Mouse (Mus musculus) embryonic stem cell, embryonic (primary cell): Measurements from ENCODE around the gene Il25.

Experiments used
- CTCF ChIA-PET, 4 experiments: fragments of 300-600 bp in 2 of 4; fragments of 350-600 bp in 2 of 4; sonication (Branson Sonifier 250); formaldehyde crosslinking; loops; one replicate each; lab custom pipeline; 2022; ENCODE audit warnings: inconsistent platforms in 2 of 4; lab: Charles Lee
- POLR2A ChIA-PET, 4 experiments: fragments of 300-600 bp in 2 of 4; fragments of 350-600 bp in 2 of 4; sonication (Branson Sonifier 250); formaldehyde crosslinking; loops; one replicate each; lab custom pipeline; 2022; ENCODE audit warnings: antibody characterized with exemption in 4 of 4, inconsistent platforms in 1 of 4; lab: Charles Lee

The Il25 gene

DNA sequence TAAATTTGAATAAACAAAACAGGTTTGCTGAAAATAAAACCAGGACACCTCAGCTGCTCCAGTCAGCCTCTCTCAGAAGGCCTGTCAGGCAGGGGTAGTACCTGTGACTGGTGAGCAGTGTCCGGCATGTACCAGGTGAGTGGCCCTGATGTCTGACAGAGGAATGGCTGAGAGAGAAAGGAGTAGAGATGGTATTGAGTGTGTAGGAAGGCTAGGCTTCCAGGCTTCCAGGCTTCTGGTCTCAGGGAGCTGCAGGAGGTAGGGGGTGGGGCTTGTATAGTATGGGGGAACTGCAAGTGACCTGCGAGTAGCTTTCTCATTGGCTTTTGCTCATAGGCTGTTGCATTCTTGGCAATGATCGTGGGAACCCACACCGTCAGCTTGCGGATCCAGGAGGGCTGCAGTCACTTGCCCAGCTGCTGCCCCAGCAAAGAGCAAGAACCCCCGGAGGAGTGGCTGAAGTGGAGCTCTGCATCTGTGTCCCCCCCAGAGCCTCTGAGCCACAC lies at the start of gene Il25:
Gene Il25 (plus strand): TSS at position 51 of the 506 bp plus-strand sequence.
- POLR2A ChIA-PET = interaction anchor here in 2 of 4 experiments (0.6 to 1.9 kb wide), 4 partner anchors 13 to 37 kb away, joined by 3 to 7 read pairs (median 4); no protein-coding TSS in a partner anchor
- CTCF ChIA-PET = interaction anchor here in 3 of 4 experiments (0.6 to 1.4 kb wide), 3 partner anchors 67 to 360 kb away, joined by 3 to 6 read pairs (median 4); no protein-coding TSS in a partner anchor

DNA sequence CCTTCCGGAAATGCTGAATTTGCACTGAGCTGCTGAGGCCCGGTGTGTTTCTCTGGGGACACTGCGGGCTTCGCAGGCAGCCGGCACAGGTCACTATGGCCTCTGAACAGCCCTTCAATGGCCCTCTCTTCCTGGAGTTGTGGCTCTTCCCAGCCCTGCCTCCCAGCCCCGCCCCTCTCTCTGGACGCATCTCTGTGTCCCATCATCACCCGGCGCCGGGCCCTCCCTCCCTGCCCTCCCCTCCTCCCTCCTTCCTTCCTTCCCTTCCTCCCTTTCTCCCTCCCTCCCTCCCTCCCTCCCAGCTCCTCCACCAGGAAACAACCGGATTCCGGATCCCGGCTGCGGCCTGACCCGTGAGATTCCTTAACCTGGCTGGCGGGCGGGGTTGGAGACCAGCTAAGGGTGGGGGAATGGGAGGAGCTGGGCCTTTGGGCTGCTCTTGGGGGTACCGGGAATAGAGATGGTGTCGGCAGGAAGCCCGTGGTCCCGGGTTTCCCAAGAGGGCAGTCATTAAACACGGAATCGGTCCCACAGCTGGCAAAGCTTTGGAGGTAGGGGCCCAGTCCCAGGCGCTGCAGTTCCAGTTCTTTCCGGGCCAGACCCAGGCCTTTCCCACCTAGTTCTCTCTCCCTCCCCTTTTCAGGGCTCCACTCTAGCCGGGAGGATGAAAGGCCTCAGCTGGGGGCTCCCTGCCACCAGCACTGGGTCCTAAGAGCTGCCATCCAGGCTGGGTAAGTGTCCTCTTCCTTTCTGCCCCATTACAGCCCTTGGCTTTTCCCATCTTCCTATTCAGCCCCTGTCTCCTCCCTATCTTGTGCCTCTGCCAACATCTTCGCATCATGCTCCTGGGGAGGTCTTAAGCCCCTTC lies 49.1 kb upstream of the Il25 start, which contains the start of the genes Bcl2l2 and Gm20521:
Gene Bcl2l2 (plus strand): TSS at position 224 of the 868 bp plus-strand sequence.
Gene Gm20521 (plus strand): TSS at position 288 of the 868 bp plus-strand sequence.
- ChIA-PET POLR2A (interaction anchor here in 3 of 4 experiments (0.6 to 5.3 kb wide), 25 partner anchors 10 to 708 kb away, joined by 3 to 66 read pairs (median 3); partner anchors contain the start of genes Efs (in 3 of the 3), Ngdn (in 2 of the 3), Prmt5 (in 1 of the 3) and Psme2 (in 1 of the 3)), CTCF (interaction anchor here in 3 of 4 experiments (0.5 to 2.0 kb wide), 9 partner anchors 10 to 232 kb away, joined by 3 to 7 read pairs (median 4); partner anchors contain the start of gene Ngdn (in 1 of the 3))

DNA sequence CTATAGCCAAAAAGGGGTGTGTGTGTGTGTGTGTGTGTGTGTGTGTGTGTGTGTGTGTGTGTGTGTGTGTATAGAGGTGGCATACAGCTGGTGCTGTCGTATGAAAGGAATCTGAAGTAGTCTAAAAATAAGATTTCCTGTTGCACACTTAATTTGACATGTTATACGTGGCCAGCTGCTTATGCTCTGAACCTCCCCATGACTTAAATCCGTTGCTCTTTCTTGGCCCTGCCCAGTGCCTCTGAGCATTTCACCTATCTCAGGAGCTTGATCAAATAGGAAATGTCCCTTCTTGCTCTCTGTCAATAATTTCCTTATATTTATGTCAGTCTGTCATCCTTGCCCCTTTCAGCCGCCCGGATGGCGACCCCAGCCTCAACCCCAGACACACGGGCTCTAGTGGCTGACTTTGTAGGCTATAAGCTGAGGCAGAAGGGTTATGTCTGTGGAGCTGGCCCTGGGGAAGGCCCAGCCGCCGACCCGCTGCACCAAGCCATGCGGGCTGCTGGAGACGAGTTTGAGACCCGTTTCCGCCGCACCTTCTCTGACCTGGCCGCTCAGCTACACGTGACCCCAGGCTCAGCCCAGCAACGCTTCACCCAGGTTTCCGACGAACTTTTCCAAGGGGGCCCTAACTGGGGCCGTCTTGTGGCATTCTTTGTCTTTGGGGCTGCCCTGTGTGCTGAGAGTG lies 48.3 kb upstream of the Il25 start:
- ChIA-PET CTCF (interaction anchor here in 2 of 4 experiments (0.6 to 2.0 kb wide), 3 partner anchors 127 to 233 kb away, joined by 3 to 7 read pairs (median 6); partner anchors contain the start of gene Ngdn (in 1 of the 2)), POLR2A (interaction anchor here (0.6 to 5.3 kb wide), 17 partner anchors 9 to 210 kb away, joined by 3 to 66 read pairs (median 5); partner anchors contain the start of genes Efs (in 3 of the 4), Ngdn (in 2 of the 4), Slc22a17 (in 1 of the 4) and Thtpa (in 1 of the 4))

DNA sequence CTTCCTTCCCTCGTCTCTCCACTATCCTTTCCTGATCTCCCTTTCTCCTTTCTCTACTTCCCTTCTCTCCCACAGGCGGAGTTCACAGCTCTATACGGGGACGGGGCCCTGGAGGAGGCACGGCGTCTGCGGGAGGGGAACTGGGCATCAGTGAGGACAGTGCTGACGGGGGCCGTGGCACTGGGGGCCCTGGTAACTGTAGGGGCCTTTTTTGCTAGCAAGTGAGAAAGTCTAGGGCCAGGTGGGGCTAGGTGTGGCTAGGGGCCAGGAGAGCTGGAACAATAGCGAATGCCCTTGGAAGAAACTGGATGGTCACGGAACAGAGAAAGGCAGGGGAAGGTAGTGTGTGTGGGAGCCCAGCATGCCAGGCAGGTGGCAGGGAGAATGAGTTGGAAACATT lies 47.2 kb upstream of the Il25 start:
- ChIA-PET CTCF (interaction anchor here in 1 of 4 experiments (1.0 to 1.1 kb wide), 2 partner anchors 142 to 209 kb away, joined by 3 read pairs; partner anchors contain the start of gene Thtpa), POLR2A (interaction anchor here (0.8 to 5.3 kb wide), 10 partner anchors 9 to 156 kb away, joined by 3 to 66 read pairs (median 5); partner anchors contain the start of genes Efs (in 2 of the 4) and Ngdn (in 1 of the 4))

DNA sequence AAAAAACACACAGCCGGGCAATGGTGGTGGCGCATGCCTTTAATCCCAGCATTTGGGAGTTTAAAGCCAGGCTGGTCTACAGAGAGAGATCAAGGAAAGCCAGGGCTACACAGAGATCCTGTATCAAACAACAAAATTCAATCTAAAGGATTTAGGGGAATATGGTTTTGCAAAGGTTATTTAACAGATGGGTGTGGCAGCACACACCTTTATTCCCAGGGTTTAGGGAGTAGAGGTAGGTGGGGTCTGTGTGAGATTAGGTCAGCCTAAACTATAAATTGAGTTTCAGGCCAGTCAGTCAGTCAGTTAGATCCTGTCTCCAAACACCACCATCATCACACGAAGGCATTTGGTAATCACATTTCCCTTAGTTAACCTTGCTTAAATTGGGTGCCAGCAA lies 40.3 kb upstream of the Il25 start, which contains the start of gene Pabpn1:
Gene Pabpn1 (plus strand): TSS at position 301 of the 400 bp plus-strand sequence.
- ChIA-PET CTCF (no interaction called here), POLR2A (interaction anchor here in 3 of 4 experiments (0.9 to 7.4 kb wide), 6 partner anchors 9 to 221 kb away, joined by 3 to 52 read pairs (median 4); partner anchors contain the start of genes Bcl2l2 (in 1 of the 3) and Gm20521 (in 1 of the 3))

- POLR2A ChIA-PET = interaction anchor here (0.6 to 7.4 kb wide), 45 partner anchors 9 to 691 kb away, joined by 3 to 66 read pairs (median 5); partner anchors contain the start of genes Bcl2l2 (in 3 of the 4), Efs (in 3 of the 4), Gm20521 (in 3 of the 4) and Ngdn (in 3 of the 4)
- CTCF ChIA-PET = interaction anchor here (0.5 to 1.8 kb wide), 9 partner anchors 10 to 122 kb away, joined by 3 to 10 read pairs (median 3); partner anchors contain the start of genes Ngdn (in 2 of the 4), Bcl2l2 (in 1 of the 4), Cmtm5 (in 1 of the 4) and Gm20521 (in 1 of the 4)
Observed at GRCm38 (mm10) chr14:54893651-54894181, 38.8 kb upstream of the Il25 start.

DNA sequence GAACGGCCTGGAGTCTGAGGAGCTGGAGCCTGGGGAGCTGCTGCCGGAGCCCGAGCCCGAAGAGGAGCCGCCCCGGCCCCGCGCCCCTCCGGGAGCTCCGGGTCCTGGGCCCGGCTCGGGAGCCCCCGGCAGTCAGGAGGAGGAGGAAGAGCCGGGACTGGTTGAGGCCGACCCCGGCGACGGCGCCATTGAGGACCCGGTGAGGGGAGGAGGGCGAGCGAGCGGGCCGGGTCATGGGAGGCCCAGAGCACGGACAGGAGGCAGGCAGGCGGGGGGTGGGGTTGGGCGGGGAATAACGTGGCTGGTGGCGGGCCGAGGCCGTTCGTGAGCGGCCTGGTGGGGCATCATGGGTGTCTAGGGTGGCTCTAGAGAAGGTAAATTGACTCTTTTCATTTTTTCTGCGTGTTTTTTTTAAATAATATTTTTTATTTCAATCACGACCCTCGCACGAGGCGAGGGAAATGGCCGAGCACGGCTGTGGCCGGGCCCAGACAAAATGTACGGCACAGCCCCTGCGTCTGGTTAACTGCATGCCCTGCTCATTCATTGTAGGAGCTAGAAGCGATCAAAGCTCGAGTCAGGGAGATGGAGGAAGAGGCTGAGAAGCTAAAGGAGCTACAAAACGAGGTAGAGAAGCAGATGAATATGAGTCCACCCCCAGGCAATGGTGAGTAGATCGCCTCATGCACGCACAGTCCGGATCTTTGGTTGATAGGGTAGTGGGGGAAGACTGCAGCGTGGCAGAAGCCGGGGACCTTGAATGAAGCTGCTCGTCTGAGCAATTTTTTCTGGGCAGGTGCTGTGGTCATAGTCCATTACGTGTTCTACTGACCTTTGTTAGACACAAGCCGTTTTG lies 38.0 kb upstream of the Il25 start:
- ChIA-PET CTCF (interaction anchor here in 3 of 4 experiments (0.5 to 1.8 kb wide), 8 partner anchors 11 to 121 kb away, joined by 3 to 10 read pairs (median 3); partner anchors contain the start of genes Ngdn (in 2 of the 3), Bcl2l2 (in 1 of the 3), Cmtm5 (in 1 of the 3) and Gm20521 (in 1 of the 3)), POLR2A (interaction anchor here (0.6 to 7.4 kb wide), 54 partner anchors 8 to 691 kb away, joined by 3 to 66 read pairs (median 5); partner anchors contain the start of genes Efs (in 3 of the 4), Ngdn (in 3 of the 4), Ppp1r3e (in 3 of the 4) and Bcl2l2 (in 2 of the 4))

GRCm38 (mm10) chr14:54897445-54897844 lies 35.0 kb upstream of the Il25 start:
- ChIA-PET CTCF (no interaction called here), POLR2A (interaction anchor here in 2 of 4 experiments (1.0 to 7.4 kb wide), 8 partner anchors 12 to 118 kb away, joined by 3 to 66 read pairs (median 20); partner anchors contain the start of genes Bcl2l2 (in 2 of the 2), Efs (in 2 of the 2), Gm20521 (in 2 of the 2) and Slc22a17 (in 2 of the 2))

DNA sequence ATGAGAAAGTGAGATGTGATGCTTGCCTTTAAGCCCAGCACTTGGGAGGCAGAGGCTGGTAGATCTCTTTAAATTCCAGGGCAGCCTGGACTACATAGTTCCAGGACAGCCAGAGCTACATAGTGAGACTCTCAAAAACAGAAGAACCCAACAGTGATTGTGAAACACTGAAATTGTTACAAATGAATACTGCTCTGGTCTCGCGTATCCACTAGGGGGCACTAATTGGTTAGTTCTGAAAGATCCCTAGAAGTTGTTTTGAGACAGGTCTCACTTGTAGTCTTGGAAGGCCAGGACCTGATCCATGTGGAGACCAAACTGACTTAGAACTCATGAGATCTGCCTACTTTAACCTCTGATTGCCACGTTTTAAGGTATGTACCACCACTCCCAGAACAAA lies 32.1 kb upstream of the Il25 start:
- ChIA-PET CTCF (interaction anchor here (0.6 to 1.1 kb wide), 9 partner anchors 17 to 261 kb away, joined by 3 to 7 read pairs (median 4); partner anchors contain the start of genes Ngdn (in 2 of the 4), Bcl2l2 (in 1 of the 4) and Gm20521 (in 1 of the 4)), POLR2A (interaction anchor here in 3 of 4 experiments (0.6 to 7.1 kb wide), 10 partner anchors 10 to 115 kb away, joined by 3 to 47 read pairs (median 4); partner anchors contain the start of genes Bcl2l2 (in 1 of the 3), Gm20521 (in 1 of the 3) and Ngdn (in 1 of the 3))

- CTCF ChIA-PET = no interaction called here
- POLR2A ChIA-PET = interaction anchor here in 3 of 4 experiments (0.9 to 3.6 kb wide), 6 partner anchors 9 to 163 kb away, joined by 3 to 18 read pairs (median 4); partner anchors contain the start of genes Efs (in 1 of the 3) and Slc22a17 (in 1 of the 3)
Observed at GRCm38 (mm10) chr14:54903641-54904040, 28.9 kb upstream of the Il25 start.

- POLR2A ChIA-PET = interaction anchor here in 3 of 4 experiments (0.7 to 5.8 kb wide), 13 partner anchors 11 to 107 kb away, joined by 3 to 52 read pairs (median 4); partner anchors contain the start of genes Efs (in 3 of the 3), Ngdn (in 1 of the 3) and Pabpn1 (in 1 of the 3)
- CTCF ChIA-PET = interaction anchor here in 2 of 4 experiments (1.2 to 1.8 kb wide), 3 partner anchors 17 to 31 kb away, joined by 4 to 5 read pairs (median 5); partner anchors contain the start of gene Efs (in 1 of the 2)
Observed at GRCm38 (mm10) chr14:54908682-54909081, 23.8 kb upstream of the Il25 start.

DNA sequence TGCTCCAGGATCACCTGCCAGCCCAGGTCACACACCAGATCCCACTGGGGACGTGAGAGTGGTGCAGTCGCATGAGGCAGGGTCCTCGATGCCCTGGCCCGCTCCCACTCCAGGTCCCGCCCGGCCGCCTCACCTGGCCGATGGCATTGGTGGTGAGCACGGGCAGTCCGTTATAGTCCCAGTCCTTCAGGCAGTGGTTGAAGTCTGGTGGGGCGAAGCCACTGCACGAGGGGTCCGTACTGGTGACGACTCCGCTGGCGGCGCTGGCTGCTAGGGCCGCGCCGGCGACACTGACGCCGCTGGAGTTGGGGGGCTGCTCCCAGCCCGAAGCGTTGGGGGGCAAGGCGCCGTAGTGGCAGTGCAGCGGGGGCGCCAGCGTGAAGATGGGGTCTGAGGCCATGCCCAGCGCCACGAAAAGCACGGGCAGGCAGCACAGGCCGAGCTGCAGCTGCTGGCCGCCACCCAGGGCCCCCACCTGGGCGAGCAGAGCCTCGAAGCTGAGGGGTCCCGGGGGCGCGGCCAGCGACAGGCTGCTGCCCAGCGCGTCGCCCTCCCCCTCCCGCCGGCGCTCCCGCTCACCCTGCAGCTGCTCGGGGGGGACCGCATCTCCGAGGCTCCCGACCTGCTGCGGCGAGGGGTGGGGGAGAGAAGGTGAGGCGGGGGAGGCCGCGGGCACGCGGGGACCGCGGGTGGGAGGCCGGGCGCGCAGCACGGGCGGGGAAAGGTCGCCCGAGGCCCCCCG lies 20.2 kb upstream of the Il25 start:
- POLR2A ChIA-PET = interaction anchor here (0.5 to 5.8 kb wide), 31 partner anchors 8 to 667 kb away, joined by 3 to 52 read pairs (median 4); partner anchors contain the start of genes Efs (in 3 of the 4), Bcl2l2 (in 1 of the 4), Gm20521 (in 1 of the 4) and Ngdn (in 1 of the 4)
- CTCF ChIA-PET = interaction anchor here (0.6 to 1.5 kb wide), 4 partner anchors 14 to 327 kb away, joined by 3 to 6 read pairs (median 4); partner anchors contain the start of gene Efs (in 1 of the 4)

- ChIA-PET POLR2A (interaction anchor here (0.6 to 2.9 kb wide), 25 partner anchors 8 to 808 kb away, joined by 3 to 29 read pairs (median 4); partner anchors contain the start of genes Efs (in 3 of the 4), Bcl2l2 (in 1 of the 4), Gm20521 (in 1 of the 4) and Ngdn (in 1 of the 4)), CTCF (interaction anchor here in 2 of 4 experiments (1.1 to 1.5 kb wide), 2 partner anchors 13 to 27 kb away, joined by 3 to 4 read pairs; partner anchors contain the start of gene Efs (in 1 of the 2))
Observed at GRCm38 (mm10) chr14:54912886-54913285, 19.6 kb upstream of the Il25 start, which contains the start of gene Slc22a17. TSS of gene Slc22a17 (minus strand) at chr14:54913132.
